8 mouse cellular contexts compared by ENCODE assay signal in genomic region chr14:76503231-76503851, GRCm38 (mm10). TPM values are rescaled to one million over a fixed set of nuclear protein-coding genes. Genes with fewer than 3 reads are reported as not detected.
A peak's percentile ranks its signal among the peaks of the same experiment; 100 is the strongest.
DNase-seq lines count a peak whose midpoint lies in the region; ATAC-seq and TF ChIP-seq lines count a peak whose summit lies in the region.

No protein-coding gene starts in this region.

- H3K27ac ChIP-seq in kidney, adult 2 months (ENCODE audit: insufficient read depth, low read depth, low read length): peak overlapping the region; percentile 77
- no peak overlapping the region for H3K27ac ChIP-seq in bone marrow macrophage, adult 2 months (ENCODE audit: insufficient read depth, low read depth, low read length)
- peak overlapping the region; percentile 100 for H3K27ac ChIP-seq in forebrain, embryonic 12.5 days
- peak overlapping the region; percentile 3; the same call in 1 of the 2 replicates for H3K27ac ChIP-seq in intestine, embryonic 16.5 days (ENCODE audit: low read length)
- H3K27ac ChIP-seq in midbrain, postnatal 0 days (ENCODE audit: low read depth, low read length): peak overlapping the region; percentile 100

- no peak for ATAC-seq in forebrain, embryonic 12.5 days (ENCODE audit: low FRiP score)
- no peak for ATAC-seq in intestine, embryonic 16.5 days
- no peak for ATAC-seq in midbrain, postnatal 0 days (ENCODE audit: low FRiP score)

- peak; percentile 69 for DNase-seq in kidney, adult 2 months
- no peak for DNase-seq in kidney, adult 8-10 months
- DNase-seq in midbrain, postnatal 0 days (ENCODE audit: low spot score): peak; percentile 82
- no peak for DNase-seq in urinary bladder, postnatal 4 days (ENCODE audit: low spot score in 2 of 2)
- no peak for DNase-seq in layer of hippocampus, postnatal 10 days (ENCODE audit: low spot score in 2 of 2)

- peaks cover 12% of the 10 kb centered on the region; the same call in 1 of the 2 replicates for H3K4me1 ChIP-seq in kidney, adult 2 months (ENCODE audit: control insufficient read depth, insufficient read depth, low read length)
- peaks cover 9% of the 10 kb centered on the region for H3K4me1 ChIP-seq in bone marrow macrophage, adult 2 months (ENCODE audit: control insufficient read depth, insufficient read depth, low read length)
- H3K4me1 ChIP-seq in forebrain, embryonic 12.5 days: peaks cover 32% of the 10 kb centered on the region
- H3K4me1 ChIP-seq in intestine, embryonic 16.5 days (ENCODE audit: control insufficient read depth, insufficient read depth, low read length): peaks cover 18% of the 10 kb centered on the region
- H3K4me1 ChIP-seq in midbrain, postnatal 0 days (ENCODE audit: insufficient read depth, low read length): peaks cover 10% of the 10 kb centered on the region; the same call in 1 of the 2 replicates

- peak overlapping the region; percentile 96; the same call in 1 of the 2 replicates for H3K9ac ChIP-seq in forebrain, embryonic 12.5 days
- 0 out of 2 replicates have a peak overlapping the region, but pooled peaks have one; percentile 17 for H3K9ac ChIP-seq in intestine, embryonic 16.5 days (ENCODE audit: low read depth, low read length)
- peak overlapping the region; percentile 99 for H3K9ac ChIP-seq in midbrain, postnatal 0 days (replicated peaks; ENCODE audit: low read length, poor library complexity, severe bottlenecking)

- peaks cover 6% of the 10 kb centered on the region; the same call in 1 of the 2 replicates for H3K36me3 ChIP-seq in kidney, adult 2 months (ENCODE audit: control insufficient read depth, insufficient read depth, low read length)
- peaks cover 20% of the 10 kb centered on the region for H3K36me3 ChIP-seq in forebrain, embryonic 12.5 days (replicated peaks)
- H3K36me3 ChIP-seq in intestine, embryonic 16.5 days (ENCODE audit: control insufficient read depth, insufficient read depth, low read length): peaks cover 6% of the 10 kb centered on the region
- peaks cover 10% of the 10 kb centered on the region; the same call in 1 of the 2 replicates for H3K36me3 ChIP-seq in midbrain, postnatal 0 days (ENCODE audit: insufficient read depth, low read length)

- no peaks in the 10 kb centered on the region for H3K27me3 ChIP-seq in kidney, adult 2 months (replicated peaks; ENCODE audit: control insufficient read depth, insufficient read depth, low read length)
- no peaks in the 10 kb centered on the region for H3K27me3 ChIP-seq in forebrain, embryonic 12.5 days
- no peaks in the 10 kb centered on the region for H3K27me3 ChIP-seq in intestine, embryonic 16.5 days (replicated peaks; ENCODE audit: control insufficient read depth, insufficient read depth, low read length)
- no peaks in the 10 kb centered on the region for H3K27me3 ChIP-seq in midbrain, postnatal 0 days (ENCODE audit: insufficient read depth, low read length)

- TF ChIP-seq CTCF in kidney, adult 2 months (conservative IDR thresholded peaks at IDR 0.05; ENCODE audit: insufficient read depth, insufficient read length, low read depth, low read length): 0 out of 2 replicates have a peak, but pooled peaks have one; percentile 18
- TF ChIP-seq CTCF in bone marrow macrophage, adult 2 months (IDR thresholded peaks at IDR 0.05; ENCODE audit: low read depth, low read length): no peak
- TF ChIP-seq CTCF in midbrain, postnatal 0 days (IDR thresholded peaks at IDR 0.05): peak; percentile 82

- H3K4me3 ChIP-seq in kidney, adult 2 months (ENCODE audit: insufficient read depth, low read depth, low read length): peak overlapping the region; percentile 31
- H3K4me3 ChIP-seq in bone marrow macrophage, adult 2 months (ENCODE audit: insufficient read depth, low read length): peak overlapping the region; percentile 31
- H3K4me3 ChIP-seq in forebrain, embryonic 12.5 days (replicated peaks): peak overlapping the region; percentile 61
- peak overlapping the region; percentile 78; the same call in 1 of the 2 replicates for H3K4me3 ChIP-seq in intestine, embryonic 16.5 days (ENCODE audit: low read length)
- H3K4me3 ChIP-seq in midbrain, postnatal 0 days (ENCODE audit: low read depth, low read length): peak overlapping the region; percentile 69

- 8% methylated on average over 13 of the region's 13 CpGs for WGBS in kidney, adult 2 months
- WGBS in forebrain, embryonic 12.5 days: 9% methylated on average over 13 of the region's 13 CpGs
- 10% methylated on average over 13 of the region's 13 CpGs for WGBS in intestine, embryonic 16.5 days
- 4% methylated on average over 13 of the region's 13 CpGs for WGBS in midbrain, postnatal 0 days

- no peaks in the 10 kb centered on the region for H3K9me3 ChIP-seq in forebrain, embryonic 12.5 days
- no peaks in the 10 kb centered on the region for H3K9me3 ChIP-seq in intestine, embryonic 16.5 days (ENCODE audit: control insufficient read depth, low read length)
- H3K9me3 ChIP-seq in midbrain, postnatal 0 days (ENCODE audit: low read length): no peaks in the 10 kb centered on the region

- TF ChIP-seq POLR2A in kidney, adult 2 months (IDR thresholded peaks at IDR 0.05; ENCODE audit: low read depth, low read length): no peak
- no peak for TF ChIP-seq POLR2A in bone marrow macrophage, adult 2 months (IDR thresholded peaks at IDR 0.05; ENCODE audit: borderline replicate concordance, low read depth, low read length)

- peak overlapping the region; percentile 92 for H3K4me2 ChIP-seq in forebrain, embryonic 12.5 days
- peak overlapping the region; percentile 56 for H3K4me2 ChIP-seq in intestine, embryonic 16.5 days (ENCODE audit: low read depth, low read length)
- H3K4me2 ChIP-seq in midbrain, postnatal 0 days (ENCODE audit: low read depth, low read length, poor library complexity, severe bottlenecking): peak overlapping the region; percentile 95

RNA-seq across cellular contexts. Expression of gene Serp2, which starts 53.3 kb away (rescaled TPM):
- 1.0 and 2.0 TPM in 2 replicates for polyA plus RNA-seq in kidney, adult 2 months (2012; rRNA removed)
- not detected in 2 replicates for polyA plus RNA-seq in bone marrow macrophage, adult 2 months (2012; ENCODE audit: insufficient read depth, insufficient read length, missing spikeins)
- 43.4 and 45.3 TPM in 2 replicates for polyA plus RNA-seq in forebrain, embryonic 12.5 days (2016; fragmentation: Nextera tagmentation; extraction: Ambion mirVana)
- 5.7 and 8.2 TPM in 2 replicates for polyA plus RNA-seq in intestine, embryonic 16.5 days (2015; fragmentation: Nextera tagmentation; extraction: Ambion mirVana)
- 164 and 199 TPM in 2 replicates for total RNA-seq in midbrain, postnatal 0 days (2014; rRNA removed)
- polyA plus RNA-seq in midbrain, postnatal 0 days (2015; fragmentation: Nextera tagmentation; extraction: Ambion mirVana): 271 and 292 TPM in 2 replicates
- total RNA-seq in layer of hippocampus, postnatal 10 days (2021): 100 to 1,000 TPM; 150 to 175 TPM

Comparison
In these comparisons a context has a peak if more than half of its experiments do, and no peak if none do; other contexts are left out.
1. DNase-seq: peak in kidney, adult 2 months (single experiment) and midbrain, postnatal 0 days (single experiment); none in kidney, adult 8-10 months (0 of 2), urinary bladder, postnatal 4 days (0 of 2) and layer of hippocampus, postnatal 10 days (0 of 2).
2. H3K9ac ChIP-seq: peak in every context shown above with its lines; median percentile 99 in midbrain, postnatal 0 days; 96 in forebrain, embryonic 12.5 days; 17 in intestine, embryonic 16.5 days.
3. Peak in every context shown above with its lines, with median percentiles within 50 percentile points of each other: H3K4me3 ChIP-seq and H3K4me2 ChIP-seq.